12 mouse cellular contexts compared by ENCODE assay signal in the genomic region with DNA sequence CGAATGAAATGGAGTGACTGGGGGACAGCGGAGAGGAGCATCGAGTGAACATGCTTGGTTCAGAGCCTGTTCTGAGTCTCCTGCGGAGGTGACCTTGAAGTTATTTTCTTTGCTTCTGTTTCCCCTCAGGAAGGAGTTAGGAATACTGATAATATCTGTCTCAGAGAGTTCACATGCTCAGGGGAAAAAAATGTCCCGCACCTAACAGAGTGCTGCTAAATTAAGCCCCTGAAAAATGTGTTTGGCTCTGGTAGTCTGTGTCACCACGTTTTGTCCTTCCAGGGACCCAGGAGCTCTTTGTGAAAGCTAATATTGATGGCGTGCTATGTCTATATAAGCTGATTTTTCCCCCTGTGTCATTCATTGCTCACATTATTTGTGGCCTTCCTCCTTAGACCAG. TPM values are rescaled to one million over a fixed set of nuclear protein-coding genes. Genes with fewer than 3 reads are reported as not detected.
"Had no signal": no experiment of that assay in that cellular context is flagged by ENCODE, and none has a peak within 500 bp of the region (broad histone marks: within the 10 kb centered on the region; RNA-seq: fewer than 3 reads in every experiment).

No protein-coding gene starts in this region.

- H3K4me1 ChIP-seq: liver, embryonic 15.5 days had no signal

- H3K4me3 ChIP-seq: left cerebral cortex, adult 2 months; limb, embryonic 10.5 days; liver, embryonic 15.5 days; midbrain, embryonic 13.5 days had no signal

- H3K4me2 ChIP-seq: liver, embryonic 11.5 days; liver, embryonic 15.5 days; midbrain, embryonic 13.5 days had no signal

- H3K36me3 ChIP-seq: limb, embryonic 10.5 days; liver, embryonic 15.5 days; midbrain, embryonic 13.5 days had no signal

- ATAC-seq: midbrain, embryonic 13.5 days had no signal

- H3K27ac ChIP-seq: left cerebral cortex, adult 2 months; limb, embryonic 10.5 days; liver, embryonic 15.5 days; midbrain, embryonic 13.5 days had no signal

- H3K9ac ChIP-seq: liver, embryonic 15.5 days; midbrain, embryonic 13.5 days had no signal

- H3K9me3 ChIP-seq: limb, embryonic 10.5 days; liver, embryonic 15.5 days; midbrain, embryonic 13.5 days had no signal

- DNase-seq: lung, adult 2 months; right cerebral cortex, postnatal 25 days; thymus, postnatal 4 days had no signal

- H3K27me3 ChIP-seq: liver, embryonic 15.5 days; midbrain, embryonic 13.5 days had no signal

RNA-seq across cellular contexts. Expression of gene Mfsd6l, which starts 10.8 kb away (rescaled TPM):
- total RNA-seq: layer of hippocampus, adult 8-10 months; left cerebral cortex, adult 2 months; left cerebral cortex, postnatal 14 days had no signal
- polyA plus RNA-seq: liver, embryonic 11.5 days; liver, embryonic 15.5 days; midbrain, embryonic 13.5 days; neural tube, embryonic 14.5 days had no signal

RNA-seq across cellular contexts. Expression of gene Ccdc42, which starts 41.6 kb away (rescaled TPM):
- total RNA-seq: megakaryocyte progenitor cell, adult 5-6 weeks had no signal
- polyA plus RNA-seq: liver, embryonic 15.5 days; neural tube, embryonic 14.5 days had no signal
